Mouse (Mus musculus) cortical plate, adult 2 months (tissue): ENCODE results near the gene Akap9. TPM values are rescaled to one million over a fixed set of nuclear protein-coding genes. Genes with fewer than 3 reads are reported as not detected.
A peak's percentile ranks its signal among the peaks of the same experiment; 100 is the strongest.

Source experiments
- H3K27ac ChIP-seq: fragments of 200-500 bp; 2 replicates; pipeline ENCODE4 v1.5.1; 2012; ENCODE audit warnings: low read length, control low read depth, inconsistent platforms; ENCODE audit not compliant: insufficient read depth
- H3K4me1 ChIP-seq: fragments of 200-500 bp; 2 replicates; pipeline ENCODE4 v1.6.1; 2011; ENCODE audit warnings: low read length; ENCODE audit not compliant: control insufficient read depth, insufficient read depth
- H3K4me3 ChIP-seq: fragments of 200-500 bp; 2 replicates; pipeline ENCODE4 v1.5.1; 2011; ENCODE audit warnings: mild to moderate bottlenecking, low read length, control low read depth; ENCODE audit not compliant: insufficient read depth
- CTCF ChIP-seq: fragments of 200-500 bp; IDR thresholded peaks from 2 replicates; pipeline ENCODE4 v1.5.1; 2011; ENCODE audit warnings: mild to moderate bottlenecking, control low read depth, low read length; ENCODE audit not compliant: insufficient read depth; ENCODE audit errors: extremely low read depth
- POLR2A ChIP-seq: fragments of 200-500 bp; IDR thresholded peaks from 2 replicates; pipeline ENCODE4 v1.6.1; 2011; ENCODE audit warnings: mild to moderate bottlenecking, low read length, control low read depth; ENCODE audit not compliant: insufficient read depth; ENCODE audit errors: extremely low read depth
- polyA plus RNA-seq: library from polyadenylated mRNA; depleted of rRNA; stranded (reverse); fragments of >200 nt; gene quantifications from 2 replicates; pipeline ENCODE4 v1.2.3, GENCODE M21; 2012

The Akap9 gene
- polyA plus RNA-seq, 1 experiment: 25.1 TPM

DNA sequence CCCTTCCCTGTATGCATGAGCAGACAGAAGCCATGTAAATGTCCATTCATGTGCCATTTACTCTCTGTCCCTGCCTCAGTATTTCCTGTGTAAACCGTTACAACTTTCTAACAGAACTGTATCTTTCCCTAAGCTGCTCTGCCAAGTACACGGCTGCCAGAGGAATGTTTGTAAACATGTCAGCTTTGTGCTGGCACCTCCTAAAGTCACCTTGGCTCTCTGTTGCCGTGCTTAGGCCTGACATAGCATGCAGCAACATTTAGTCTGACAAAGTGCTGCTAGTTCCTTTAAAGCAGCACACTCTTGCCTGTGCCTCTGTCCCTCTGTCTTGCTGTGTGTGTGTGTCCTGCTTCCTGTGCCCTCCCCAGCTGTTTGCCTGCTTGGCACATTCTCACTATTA is 139.3 kb downstream of the Akap9 start:
- Histone ChIP-seq H3K4me3 (no peak overlapping the region), H3K4me1 (no peaks in the 10 kb centered on the region), H3K27ac (no peak overlapping the region)
- TF ChIP-seq POLR2A (no peak), CTCF (no peak)

GRCm38 (mm10) chr5:4079086-4079485 is 151.2 kb downstream of the Akap9 start:
- H3K4me1 ChIP-seq: no peaks in the 10 kb centered on the region
- TF ChIP-seq CTCF (no peak), POLR2A (no peak)

GRCm38 (mm10) chr5:4080861-4081260 is 153.0 kb downstream of the Akap9 start:
- Histone ChIP-seq H3K4me3 (no peak overlapping the region), H3K27ac (no peak overlapping the region), H3K4me1 (no peaks in the 10 kb centered on the region)
- TF ChIP-seq POLR2A (no peak), CTCF (no peak)

More at GRCm38 (mm10) chr5:4079086-4079485, 151.2 kb downstream of the Akap9 start:
- Histone ChIP-seq H3K27ac (no peak overlapping the region), H3K4me3 (no peak overlapping the region)

DNA sequence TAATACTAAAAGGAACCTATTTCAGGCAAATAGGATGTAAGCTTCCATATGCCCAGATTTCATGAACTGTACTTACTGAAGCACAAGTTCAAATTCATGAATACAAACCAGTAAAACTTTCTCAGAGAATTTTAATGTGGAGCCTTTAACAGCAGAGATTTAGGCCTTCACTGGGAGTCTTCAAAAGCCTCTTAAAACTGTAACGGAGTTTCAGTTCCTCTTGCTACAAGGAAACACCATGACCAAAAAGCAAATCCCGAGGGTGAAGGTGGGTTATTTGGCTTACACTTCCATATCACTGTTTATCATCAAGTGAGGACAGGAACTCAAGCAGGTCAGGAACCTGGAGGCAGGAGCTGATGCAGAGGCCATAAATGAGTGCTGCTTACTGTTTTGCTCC is 153.7 kb downstream of the Akap9 start:
- TF ChIP-seq POLR2A: no peak
- TF ChIP-seq CTCF: no peak
- Histone ChIP-seq H3K4me1 (no peaks in the 10 kb centered on the region), H3K4me3 (no peak overlapping the region), H3K27ac (no peak overlapping the region)

DNA sequence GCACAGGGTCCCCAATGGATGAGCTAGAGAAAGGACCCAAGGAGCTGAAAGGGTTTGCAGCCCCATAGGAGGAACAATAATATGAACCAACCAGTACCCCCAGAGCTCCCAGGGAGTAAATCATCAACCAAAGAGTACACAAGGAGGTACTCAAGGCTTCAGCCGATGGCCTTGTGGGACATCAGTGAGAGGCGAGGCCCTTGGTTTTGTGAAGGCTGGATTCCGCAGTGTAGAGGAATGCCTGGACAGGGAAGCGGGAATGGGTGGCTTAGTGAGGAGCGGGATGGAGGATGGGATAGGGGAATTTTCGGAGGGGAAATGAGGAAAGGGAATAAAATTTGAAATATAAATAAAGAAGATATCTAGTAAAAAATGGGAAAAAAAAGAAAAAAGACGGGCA is 157.1 kb downstream of the Akap9 start:
- Histone ChIP-seq H3K4me3 (no peak overlapping the region), H3K27ac (no peak overlapping the region), H3K4me1 (no peaks in the 10 kb centered on the region)
- TF ChIP-seq CTCF (no peak), POLR2A (no peak)

- Histone ChIP-seq H3K27ac (no peak overlapping the region), H3K4me3 (no peak overlapping the region), H3K4me1 (no peaks in the 10 kb centered on the region)
- TF ChIP-seq CTCF (no peak), POLR2A (no peak)
These were observed 158.5 kb downstream of the Akap9 start for GRCm38 (mm10) chr5:4086309-4086708.

DNA sequence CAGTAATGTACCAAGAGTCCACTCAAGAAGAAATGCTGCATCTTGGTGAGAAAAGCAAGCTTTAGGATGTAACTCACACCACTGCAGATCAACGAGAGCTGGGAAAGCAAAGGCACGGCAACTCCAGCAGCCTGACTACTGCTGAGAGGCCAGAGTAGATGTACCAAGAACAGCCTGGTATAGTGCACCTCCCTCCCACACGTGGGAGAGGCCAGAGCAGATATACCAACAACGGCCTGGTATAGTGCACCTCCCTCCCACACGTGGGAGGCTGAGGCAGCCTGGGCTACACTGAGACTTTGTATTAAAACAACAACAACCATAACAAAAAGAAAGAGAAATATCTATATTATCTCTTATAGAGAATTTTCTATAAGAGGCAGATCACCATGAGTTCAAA is 160.3 kb downstream of the Akap9 start:
- H3K4me1 ChIP-seq: no peaks in the 10 kb centered on the region
- TF ChIP-seq POLR2A (no peak), CTCF (no peak)
- H3K27ac ChIP-seq: no peak overlapping the region
- H3K4me3 ChIP-seq: no peak overlapping the region

GRCm38 (mm10) chr5:4094471-4094870 is 166.6 kb downstream of the Akap9 start:
- Histone ChIP-seq H3K4me1 (no peaks in the 10 kb centered on the region; the same call in 1 of the 2 replicates), H3K27ac (no peak overlapping the region), H3K4me3 (no peak overlapping the region)
- TF ChIP-seq POLR2A (no peak), CTCF (no peak)

DNA sequence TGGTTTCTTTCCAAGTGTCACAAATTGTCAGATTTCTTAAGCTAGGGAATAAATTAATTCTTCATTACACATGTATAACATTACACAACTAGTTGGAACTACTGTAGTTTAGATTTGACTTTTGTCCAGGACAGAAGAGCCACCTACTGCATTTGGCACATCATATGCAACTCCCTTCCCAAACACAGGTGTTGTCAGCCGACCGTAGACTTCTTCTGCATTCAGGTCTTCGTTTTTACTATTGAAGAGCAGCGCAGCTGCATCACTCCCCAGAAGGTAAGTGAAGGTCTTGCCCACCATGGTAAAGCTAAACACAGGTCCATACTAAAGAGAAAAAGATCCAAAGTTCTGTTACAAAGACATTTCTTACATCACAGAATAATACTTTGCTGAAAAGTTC is 173.2 kb downstream of the Akap9 start:
- no peak overlapping the region for H3K4me3 ChIP-seq
- TF ChIP-seq POLR2A: no peak
- no peak for TF ChIP-seq CTCF
- no peak overlapping the region for H3K27ac ChIP-seq
- no peaks in the 10 kb centered on the region; the same call in 1 of the 2 replicates for H3K4me1 ChIP-seq

- Histone ChIP-seq H3K4me3 (no peak overlapping the region), H3K27ac (no peak overlapping the region), H3K4me1 (no peaks in the 10 kb centered on the region; the same call in 1 of the 2 replicates)
- TF ChIP-seq CTCF (no peak), POLR2A (no peak)
These were observed 173.9 kb downstream of the Akap9 start for GRCm38 (mm10) chr5:4101770-4102169.

- peak overlapping the region; percentile 95 for H3K4me3 ChIP-seq
- TF ChIP-seq POLR2A (no peak), CTCF (no peak)
- H3K4me1 ChIP-seq: no peaks in the 10 kb centered on the region; the same call in 1 of the 2 replicates
- H3K27ac ChIP-seq: peak overlapping the region; percentile 97
These were observed 175.9 kb downstream of the Akap9 start for GRCm38 (mm10) chr5:4103626-4104340.
